Mouse (Mus musculus): ENCODE measurements around the gene Gm28038.
A peak's percentile ranks its signal among the peaks of the same experiment; 100 is the strongest.

The Gm28038 gene

DNA sequence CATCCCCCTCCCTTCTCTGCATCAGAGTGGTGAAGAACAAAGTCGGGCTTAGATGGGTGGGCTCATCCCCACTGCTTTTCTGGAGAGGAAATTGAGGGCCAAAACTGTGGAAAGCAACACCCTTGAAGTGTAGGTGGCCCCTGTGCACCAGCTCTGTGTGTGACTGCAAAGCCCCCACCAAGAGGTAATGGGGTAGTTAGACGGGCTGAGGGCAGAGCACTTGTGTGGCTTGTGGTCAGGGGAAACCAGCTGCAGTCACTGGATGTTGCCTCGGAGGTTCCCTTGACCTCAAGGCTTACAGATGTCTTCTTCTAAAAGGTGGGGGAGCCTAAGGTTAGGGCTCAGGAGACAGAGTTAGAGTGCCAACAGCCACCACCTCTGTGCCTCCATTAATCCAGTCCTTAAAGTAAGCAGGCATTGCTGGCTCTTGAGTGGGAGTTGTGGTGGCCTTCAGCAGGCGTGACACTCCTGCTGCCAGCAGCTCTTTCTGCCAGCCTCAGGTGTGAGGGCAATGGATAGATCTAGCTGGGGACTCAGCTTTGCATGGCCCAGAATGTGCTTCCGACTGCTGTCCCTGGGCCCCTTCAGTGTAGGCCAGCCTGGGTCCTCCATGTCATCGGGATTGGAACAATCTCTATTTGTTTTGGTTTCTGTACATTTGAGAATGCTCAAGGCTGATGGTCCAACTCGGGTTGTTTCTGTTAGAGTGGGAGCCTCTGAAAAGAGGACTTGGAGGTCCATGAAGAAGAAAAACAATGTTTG lies 23.0 kb upstream of the Gm28038 start:
- DNase-seq, result peak in 1 of 2 experiments; percentile 3

DNA sequence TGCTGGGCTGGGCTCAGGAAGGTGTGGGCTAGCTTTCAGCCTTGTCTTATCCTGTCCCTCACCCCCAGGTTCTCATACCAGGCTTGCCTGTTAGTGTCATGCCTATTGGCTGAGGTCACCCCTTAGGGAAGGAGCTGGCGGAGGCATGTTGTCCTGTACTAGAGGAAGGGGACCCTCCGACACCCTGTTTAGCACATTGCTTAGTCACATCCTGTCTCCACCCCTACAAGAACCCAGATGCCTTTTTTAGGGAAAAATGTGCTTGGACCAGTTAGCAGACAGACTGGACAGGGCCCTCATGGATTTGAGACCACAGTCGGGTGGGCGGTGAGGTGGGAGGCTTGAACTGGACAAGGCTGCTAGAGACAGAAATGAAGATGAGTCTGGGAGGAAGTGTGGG lies 22.2 kb upstream of the Gm28038 start:
- peak in 1 of 2 experiments; percentile 5 for DNase-seq

DNA sequence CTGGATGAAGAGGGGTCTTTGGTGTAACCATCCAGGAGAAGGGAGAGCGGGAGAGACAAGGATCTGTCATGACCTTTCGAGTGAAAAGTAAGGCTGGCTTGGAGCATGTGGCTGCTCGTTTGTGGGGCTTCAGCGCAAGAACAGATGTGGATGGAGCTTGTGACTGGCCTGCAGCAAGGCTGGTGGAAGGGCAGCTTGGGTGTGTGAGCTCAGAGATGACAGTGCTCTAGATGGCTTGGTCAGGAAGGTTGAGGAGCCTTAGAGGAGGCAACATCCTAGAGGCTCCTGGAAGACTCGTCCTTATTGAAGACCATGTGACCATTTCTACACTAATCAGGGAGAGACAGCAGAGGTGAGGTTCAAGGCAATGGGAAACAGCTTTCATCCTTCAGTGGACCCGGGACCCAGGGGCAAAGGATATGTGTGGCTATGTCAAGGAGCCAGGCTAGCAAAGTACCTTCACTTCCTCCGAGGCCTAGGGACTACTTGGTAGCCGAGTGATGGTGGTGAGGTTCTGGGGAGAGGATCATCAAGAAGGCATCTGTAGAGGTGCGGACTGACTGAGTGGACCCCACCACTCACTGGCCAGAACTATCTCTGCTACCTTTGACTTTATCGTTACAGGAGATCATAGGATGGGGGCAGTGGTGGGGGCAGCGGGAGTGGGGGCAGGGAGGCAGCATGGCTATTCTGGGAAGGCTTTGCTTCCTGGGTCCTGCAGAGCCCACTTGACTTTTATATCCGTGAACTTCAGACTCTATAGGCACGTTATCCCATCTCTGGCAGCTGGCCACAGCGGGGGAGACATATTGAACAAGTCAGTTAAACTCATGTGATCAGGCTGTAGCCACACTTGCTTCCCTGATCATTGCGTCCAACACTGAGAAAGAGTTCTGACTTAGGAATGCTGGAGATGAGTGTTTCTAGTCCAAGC lies 21.4 kb upstream of the Gm28038 start:
- DNase-seq, result peak; percentile 10 to 30

DNA sequence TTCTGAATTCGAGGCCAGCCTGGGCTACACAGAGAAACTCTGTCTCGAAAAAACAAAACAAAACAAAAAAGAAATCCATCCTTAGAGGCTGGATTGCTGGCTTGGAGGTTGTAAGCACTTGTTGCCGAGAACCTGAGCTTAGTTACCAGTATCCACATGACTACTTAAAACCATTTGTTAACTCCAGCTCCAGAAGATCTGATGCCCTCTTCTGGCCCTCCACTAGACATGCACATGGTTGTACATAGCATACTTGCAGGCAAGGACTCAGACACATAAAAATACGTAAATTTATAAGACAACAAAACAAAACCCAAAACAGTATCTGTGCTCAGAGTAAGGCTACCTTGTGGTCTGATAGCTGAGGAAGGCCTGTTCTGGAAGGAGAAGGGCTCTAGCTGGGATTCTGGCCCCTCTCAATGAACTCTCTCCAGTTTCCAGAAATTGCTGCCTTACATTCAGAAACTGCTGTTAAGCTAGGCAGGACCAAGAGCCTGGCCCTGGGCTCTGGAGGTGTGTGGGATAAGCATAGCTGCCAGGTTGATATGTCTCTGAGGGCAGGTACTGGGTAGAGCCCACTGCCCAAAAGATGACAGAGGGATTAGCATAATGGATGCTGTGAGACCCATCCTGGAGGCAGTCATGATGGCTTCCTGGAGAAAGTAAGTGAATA lies 19.6 kb upstream of the Gm28038 start:
- peak; percentile 6 to 25 for DNase-seq

DNA sequence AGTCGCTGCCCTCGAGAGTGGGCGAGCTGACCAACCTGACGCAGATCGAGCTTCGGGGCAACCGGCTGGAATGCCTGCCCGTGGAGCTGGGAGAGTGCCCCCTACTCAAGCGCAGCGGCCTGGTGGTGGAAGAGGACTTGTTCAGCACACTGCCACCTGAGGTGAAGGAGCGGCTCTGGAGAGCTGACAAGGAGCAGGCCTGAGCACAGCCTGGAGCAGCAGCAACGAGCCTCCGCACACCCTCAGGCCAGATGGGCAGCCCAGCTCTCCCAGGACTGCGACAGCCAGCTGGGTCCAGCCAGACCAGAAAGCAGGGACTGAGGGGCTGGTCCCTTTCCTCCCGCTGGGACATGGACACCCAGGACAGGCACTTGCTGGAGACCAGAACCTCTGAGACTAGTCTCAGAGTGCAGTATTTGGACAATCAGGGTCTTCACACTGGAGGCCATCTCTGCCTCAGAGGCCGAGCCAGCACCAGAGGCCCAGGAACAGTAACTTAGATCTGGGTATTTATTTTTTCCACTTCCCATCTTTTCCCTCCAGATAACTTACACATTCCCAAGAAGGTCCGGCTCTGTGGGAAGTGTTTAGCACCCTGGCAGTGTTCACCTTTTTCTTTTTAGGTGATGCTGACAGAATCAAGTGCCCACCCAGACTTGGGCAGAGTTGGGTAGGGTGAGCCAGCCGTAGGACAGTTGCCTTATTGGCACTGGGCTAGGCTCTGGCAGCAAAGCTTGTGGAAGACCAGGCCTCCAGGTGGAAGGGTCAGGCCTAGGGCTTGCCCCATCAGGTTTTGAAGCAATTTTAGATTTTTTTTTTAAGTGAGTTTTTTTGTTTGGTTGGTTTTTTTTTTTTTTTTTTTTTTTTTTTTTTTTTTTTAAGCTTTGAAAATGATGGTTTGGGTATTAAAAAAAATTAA lies 18.7 kb upstream of the Gm28038 start:
- DNase-seq, result peak; percentile 51 to 59

DNA sequence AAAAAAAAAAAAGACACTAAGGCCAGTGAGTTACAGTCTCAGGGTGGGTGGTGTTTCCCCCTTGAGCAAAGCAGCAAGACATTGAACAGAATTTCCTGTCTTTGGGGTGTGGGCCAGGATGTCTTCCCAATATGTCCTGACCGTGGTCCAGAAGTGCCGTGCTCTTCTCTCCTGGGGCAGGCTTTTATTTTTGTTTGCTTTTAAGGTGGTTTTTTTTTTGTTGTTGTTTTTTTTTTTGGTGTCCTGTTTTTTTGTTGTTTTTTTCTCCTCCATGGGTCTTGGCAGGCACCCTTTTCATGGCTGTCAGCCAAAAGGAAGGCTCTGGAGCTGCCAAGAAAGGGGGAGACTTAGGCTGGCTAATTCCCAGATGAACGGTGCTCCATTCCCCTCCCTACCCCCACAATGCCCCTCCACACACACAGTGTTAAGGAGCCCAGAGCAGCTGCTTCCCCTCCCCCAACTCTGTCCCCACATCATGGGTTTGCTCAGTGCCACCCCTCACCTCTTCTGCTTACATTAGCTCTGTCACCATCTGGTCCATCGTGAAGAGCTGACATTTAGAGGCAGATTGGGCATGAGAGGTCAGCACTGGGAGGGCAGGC lies 17.9 kb upstream of the Gm28038 start:
- peak; percentile 86 for DNase-seq

DNA sequence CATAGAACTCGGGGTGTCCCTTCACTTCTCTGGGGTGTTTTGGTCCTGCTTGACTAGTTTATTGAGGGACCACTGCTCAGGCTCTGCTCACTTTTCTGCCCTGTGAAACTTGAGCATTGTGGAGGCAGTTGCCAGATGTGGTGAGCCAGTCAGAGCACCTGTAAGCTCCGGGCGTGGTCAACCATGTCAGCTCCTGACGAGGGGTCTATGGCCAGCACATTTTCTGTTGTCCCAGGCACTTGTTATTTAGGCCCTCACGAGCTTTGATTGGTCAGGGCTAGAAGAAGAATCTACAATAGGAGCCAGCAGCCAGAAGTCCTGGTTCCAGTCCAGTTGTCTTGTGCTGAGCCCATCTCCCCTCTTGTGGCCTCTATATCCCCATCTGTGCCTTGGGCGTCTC lies 17.0 kb upstream of the Gm28038 start:
- peak; percentile 14 to 28 for DNase-seq

DNA sequence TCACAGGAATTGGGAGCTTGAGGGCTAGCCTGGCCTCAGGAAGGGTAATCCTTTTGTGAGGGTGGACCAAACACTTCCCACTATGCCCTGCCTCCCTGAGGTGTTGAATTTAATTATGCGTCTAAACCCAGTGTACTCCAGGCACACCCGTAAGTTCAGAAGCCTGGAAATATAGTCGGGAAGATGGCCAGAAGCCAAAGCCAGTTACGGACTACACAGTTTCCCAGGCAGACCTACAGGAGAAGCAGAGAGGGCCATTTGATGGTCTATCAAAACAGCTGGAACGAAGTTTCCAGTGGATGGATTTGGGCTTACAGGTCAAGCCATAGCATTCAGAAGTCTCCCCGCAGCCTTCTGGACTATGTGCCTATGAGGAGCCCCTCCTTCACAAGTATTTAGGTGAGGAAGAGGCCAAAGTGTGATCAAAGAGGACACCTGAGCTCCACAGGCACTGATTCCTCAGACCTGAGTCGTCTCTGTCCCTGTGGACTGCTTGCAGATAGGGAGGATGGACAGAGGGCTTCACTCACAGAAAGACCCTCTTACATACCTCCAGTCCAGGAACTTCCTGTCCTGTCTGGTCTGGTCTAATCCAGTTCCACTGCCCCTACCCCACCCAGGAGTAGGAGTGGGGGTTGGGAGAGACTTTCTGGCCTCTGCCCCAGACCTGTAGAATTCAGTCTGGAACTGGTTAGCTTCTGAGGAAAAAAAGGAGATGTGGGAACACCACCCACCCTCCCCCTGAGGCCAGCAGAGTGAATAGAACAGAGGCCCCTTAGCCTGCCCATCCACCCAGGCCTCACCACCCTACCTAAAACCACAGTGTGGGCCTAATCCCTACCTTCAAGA lies 15.9 kb upstream of the Gm28038 start:
- peak; percentile 17 to 25 for DNase-seq

DNA sequence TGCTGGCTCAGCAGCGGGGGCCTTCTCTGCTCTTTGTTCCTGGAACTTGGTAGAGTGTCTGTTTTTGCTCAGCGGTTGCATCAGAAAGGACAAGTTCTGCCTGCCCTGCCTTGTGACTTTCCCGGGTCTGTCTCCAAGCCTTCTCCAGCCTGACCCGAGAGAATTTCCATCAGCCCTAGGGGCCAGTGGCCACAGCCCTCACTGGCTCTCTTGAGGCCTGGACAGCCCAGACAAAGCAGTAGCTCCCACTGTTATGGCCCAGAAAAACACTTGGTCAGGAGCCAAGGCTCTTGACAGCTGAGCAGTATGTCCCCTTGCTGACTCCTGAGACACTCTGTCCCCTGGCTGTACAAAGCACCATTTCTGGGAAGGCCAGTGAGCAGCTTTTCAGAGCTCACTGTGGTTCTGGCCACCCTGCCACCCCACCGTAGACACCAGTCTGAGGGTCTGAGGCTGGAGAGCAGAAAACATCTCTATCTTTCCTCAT lies 15.0 kb upstream of the Gm28038 start, which contains the start of gene Phyhd1:
Gene Phyhd1, plus strand, starts transcription at position 437 of the 487 bp plus-strand sequence.
- peak; percentile 72 to 73 for DNase-seq

DNA sequence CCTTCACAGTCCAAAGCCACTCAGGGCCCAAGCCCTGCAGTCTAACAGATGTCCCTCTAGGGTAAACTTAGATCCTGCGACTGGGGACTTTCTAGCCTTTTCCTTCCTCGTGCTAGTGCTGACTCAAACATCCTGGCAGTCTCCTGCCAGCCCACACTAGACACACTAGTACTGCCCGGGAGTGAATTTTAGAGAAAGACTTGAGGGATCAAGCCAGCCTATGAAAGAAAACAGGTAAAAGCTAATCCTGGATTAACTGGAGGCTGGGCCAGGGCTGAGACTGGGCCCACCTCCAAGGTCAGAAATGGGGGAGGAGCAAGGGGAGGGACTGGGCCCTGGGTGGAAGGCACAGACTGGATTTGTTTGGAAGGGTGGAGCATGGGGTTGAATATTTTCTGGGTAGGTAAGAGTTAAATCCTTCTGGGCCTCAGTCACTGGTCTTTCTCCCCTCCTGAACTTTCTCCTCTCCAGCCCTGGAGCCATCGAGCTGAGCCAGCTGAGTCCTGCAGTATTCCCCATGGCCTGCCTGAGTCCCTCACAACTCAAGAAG lies 14.4 kb upstream of the Gm28038 start:
- peak in 1 of 2 experiments; percentile 58 for DNase-seq

DNA sequence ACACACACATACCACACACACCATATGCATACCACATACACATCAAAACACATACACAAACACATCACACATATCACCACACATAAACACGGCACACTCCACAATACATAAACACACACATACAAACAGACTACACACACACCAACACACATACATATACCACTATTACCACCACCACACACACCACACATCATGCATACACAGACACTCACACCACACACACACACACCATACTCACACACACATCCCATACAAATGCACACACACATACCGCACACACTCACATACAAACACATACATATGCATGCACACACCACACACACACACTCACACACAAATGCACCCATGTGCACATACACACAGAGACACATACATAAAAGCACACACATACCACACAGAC lies 13.4 kb upstream of the Gm28038 start:
- peak; percentile 1 to 2 for DNase-seq

DNA sequence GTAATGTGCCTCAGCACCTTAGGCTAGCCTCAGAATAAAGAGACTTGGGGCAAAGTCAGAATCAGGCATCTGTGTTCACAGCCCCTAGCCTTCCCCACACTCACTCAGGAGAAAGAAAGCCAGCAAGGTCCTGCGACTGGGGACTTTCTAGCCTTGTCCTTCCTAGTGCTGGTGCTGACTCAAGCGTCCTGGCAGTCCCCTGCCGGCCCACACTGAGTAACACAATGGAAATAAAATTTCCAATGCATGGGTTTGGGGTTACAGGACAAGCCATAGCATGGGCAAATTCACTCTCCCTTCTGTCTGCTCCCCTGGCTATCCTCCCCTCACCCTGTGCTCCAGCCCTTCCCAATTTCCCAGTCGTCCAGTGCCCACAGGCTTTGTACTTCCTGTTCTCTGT lies 12.5 kb upstream of the Gm28038 start:
- DNase-seq, result peak in 1 of 2 experiments; percentile 5

DNA sequence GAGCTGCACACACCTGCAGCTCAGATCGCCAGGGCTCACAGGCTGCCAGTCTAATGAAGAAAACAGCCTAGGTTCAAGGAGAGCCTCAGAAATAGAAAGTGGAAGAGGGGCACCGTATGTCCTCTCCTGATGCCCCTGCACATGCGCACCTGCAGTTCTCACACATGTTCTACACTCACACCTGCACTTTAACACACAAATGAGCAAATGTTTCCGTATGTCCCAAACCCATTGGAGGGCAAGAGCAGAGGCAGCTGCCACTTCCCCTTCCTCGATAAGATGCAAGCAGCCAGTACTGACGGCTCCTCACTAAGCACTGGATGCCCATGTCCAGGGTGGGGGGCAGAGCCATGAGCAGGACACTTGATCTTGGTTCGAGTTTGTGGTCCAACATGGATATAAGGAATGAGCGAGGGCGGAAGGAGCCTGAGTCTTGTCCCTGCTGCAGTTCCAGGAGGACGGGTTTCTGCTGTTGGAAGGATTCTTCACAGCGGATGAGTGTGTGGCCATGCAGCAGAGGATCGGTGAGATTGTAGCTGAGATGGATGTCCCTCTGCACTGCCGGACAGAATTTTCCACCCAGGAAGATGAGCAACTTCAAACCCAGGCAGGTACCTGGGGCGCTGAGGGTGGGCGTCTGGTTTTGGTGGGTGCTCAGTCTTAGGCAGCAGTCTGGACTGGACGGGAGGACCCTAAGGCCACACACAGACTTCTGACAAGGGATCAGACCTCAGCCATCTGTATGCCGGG lies 11.4 kb upstream of the Gm28038 start:
- DNase-seq, result peak in 1 of 2 experiments; percentile 28

DNA sequence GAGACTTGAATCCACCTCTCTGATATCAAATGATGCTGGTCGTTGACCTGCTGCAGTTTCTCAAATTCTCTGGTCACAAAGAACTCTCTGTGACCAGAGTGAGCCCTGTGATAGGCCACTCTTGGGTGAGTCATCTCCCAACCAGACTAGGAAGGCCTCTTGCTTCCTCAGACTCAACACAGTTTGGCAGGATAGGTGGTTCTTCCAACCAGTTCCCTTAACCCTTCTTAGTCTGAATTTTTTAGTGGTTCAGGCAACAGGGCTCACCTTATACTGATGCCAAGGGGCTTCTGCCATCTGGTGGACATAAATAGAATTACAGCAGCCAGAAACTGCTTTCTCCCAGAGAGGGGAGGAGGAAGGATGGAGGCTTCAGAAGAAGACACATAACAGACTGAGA lies 10.7 kb upstream of the Gm28038 start:
- peak; percentile 73 to 81 for DNase-seq

DNA sequence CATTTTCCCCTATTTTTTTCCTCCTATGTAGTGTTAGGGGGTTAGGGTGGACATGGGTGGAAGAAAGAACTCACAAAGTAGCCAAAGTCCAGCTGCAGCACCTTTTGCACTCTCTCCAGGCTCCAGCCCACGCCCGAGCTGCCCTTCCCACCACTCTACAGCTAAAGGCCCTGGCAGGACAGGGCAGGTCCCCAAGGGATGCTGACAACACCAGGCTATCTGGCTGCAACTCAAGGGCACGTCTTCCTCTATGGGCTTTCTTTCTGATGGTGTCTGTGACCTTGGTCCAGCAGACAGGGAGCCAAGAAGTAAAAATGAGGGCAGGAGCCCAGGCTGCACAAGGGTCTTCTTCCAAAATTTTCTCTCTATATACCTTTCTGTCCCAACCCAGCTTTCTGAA lies 808 bp downstream of the Gm28038 start:
- DNase-seq, result no peak

DNA sequence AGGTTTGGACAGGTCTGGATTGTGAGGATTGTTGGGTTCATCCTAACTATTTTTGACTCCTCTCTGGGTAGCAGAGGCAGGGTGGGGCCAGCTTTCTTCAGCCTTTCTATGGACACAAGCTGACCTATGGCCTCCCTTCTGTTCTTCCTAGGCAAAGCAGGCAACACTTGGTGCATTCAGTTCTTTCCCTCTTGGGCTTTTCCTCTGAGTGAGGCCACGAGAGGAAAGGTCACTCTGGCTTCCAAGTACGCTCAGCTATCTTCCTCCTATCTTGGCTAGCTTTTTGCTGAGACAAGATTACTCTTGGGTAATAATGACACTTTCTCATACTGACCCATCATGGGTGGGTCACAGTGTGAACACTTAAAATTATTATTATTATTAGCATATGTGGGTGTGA lies 2.4 kb downstream of the Gm28038 start:
- no peak for DNase-seq

DNA sequence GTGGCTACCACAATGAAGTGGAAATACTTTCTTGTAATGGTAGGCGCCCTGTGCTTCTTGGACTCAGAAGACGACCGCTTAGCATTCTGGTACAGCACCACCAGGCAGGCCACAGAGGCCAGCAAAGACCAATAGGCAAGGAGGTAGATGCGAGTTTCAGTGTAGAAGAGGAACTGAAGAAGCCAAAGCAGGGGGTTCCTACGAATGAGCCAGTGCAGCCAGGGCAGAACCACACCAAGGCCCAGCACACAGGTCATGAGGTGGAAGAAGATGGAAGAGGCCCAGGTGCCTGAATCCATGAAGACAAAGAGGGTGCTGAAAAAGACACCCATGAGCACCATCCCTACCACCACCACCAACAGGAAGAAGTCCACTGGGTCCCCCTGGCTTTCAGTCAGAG lies 4.2 kb downstream of the Gm28038 start:
- DNase-seq, result no peak

DNA sequence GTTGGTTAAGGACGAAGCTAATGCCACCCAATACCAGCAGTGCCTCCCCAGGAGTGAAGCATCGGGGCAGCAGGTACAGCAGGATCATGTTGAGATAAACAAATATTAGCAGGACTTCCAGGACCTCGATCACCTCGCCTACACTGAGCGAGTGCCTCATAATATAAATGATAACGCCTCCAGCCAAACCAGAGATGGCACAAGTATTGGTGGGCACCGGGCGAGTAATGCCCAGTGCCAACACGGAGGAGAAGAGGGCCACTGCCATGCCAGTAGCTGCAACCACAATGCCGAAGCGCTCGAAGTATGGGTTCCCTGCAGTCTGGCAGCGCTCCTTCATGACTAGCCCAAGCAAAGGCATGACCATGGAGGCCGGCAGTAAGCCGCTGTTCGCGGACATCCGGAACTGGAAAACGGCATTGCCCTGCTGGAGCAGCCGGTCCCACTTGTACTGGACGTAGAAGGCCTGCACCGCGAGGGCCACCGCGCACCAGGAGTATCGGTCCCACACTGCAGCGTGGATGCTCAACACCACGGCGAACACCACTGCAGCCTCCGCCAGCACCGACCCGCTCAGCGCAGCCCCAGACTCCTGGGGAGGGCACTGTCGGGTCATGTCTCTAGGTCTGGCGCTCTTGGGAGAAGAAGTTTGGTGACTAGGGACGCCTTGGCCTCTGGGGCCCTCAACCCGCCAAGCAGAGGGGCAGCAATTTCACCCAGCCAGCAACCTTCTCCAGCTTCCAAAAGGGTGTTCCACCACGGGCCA lies 4.8 kb downstream of the Gm28038 start:
- DNase-seq, result no peak
